Mouse (Mus musculus): Measurements from ENCODE around the gene Mtx1. TPM values are rescaled to one million over a fixed set of nuclear protein-coding genes. Genes with fewer than 3 reads are reported as not detected.
"Not testable (repeated sequence)": the region's sequence is repeated elsewhere in the genome, so short reads cannot be mapped to it uniquely, and the experiment has no call there.

The Mtx1 gene
- polyA plus RNA-seq, 1 experiment from 2014 or later, result 238 TPM

DNA sequence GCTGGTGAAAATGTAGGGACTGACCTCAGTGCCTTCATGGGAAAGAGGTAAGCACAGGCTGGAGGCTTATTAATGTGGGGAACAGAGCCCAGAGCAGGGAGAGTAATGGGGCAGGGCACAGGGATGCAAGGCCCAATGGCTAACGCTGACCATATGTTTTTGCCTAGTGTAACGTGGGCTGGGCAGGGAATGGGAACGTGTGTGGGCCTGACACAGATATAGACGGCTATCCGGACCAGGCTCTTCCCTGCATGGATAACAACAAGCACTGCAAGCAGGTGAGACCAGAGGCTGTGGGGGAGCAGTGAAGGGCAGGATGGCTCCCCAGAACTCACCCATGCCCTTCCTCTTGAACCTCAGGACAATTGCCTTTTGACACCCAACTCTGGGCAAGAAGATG is 5.7 kb downstream of the Mtx1 start:
- WGBS, result 80% methylated on average over 5 of the region's 5 CpGs
- Histone ChIP-seq H3K27ac (replicated peaks) (peak overlapping the region; percentile 50; the same call in 1 of the 2 replicates), H3K4me1 (peaks cover 97% of the 10 kb centered on the region)

DNA sequence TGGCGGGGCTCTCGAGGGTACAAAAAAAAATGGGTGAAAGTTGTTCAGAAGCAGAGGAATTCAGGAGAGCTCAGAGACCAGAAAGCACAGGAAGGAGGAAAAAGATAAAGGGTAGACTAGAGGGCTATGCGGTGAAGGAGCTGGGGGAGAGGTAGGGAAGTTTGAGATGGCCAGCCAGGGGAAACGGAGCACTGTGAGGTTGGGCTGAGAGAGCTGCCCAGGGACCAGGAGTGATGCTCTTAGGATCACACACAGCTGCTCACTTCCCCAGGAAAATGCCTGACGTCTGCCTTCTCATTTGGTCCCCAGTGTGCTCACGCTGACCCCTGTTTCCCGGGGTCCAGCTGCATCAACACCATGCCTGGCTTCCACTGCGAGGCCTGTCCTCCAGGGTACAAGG is 7.3 kb downstream of the Mtx1 start:
- Histone ChIP-seq H3K27me3 (ENCODE audit: low read depth, poor library complexity, severe bottlenecking) (no peaks in the 10 kb centered on the region), H3K27ac (replicated peaks) (peak overlapping the region; percentile 50), H3K4me1 (peaks cover 97% of the 10 kb centered on the region), H3K36me3 (peaks cover 77% of the 10 kb centered on the region), H3K4me3 (no peak overlapping the region), H3K9me3 (replicated peaks) (no peaks in the 10 kb centered on the region)
- DNase-seq (ENCODE audit: low spot score), result peak; percentile 39
- 52% methylated on average over 8 of the region's 8 CpGs for WGBS

More for the DNA sequence above, 5.7 kb downstream of the Mtx1 start:
- H3K36me3 ChIP-seq, result peaks cover 91% of the 10 kb centered on the region
- no peak overlapping the region for H3K4me3 ChIP-seq
- H3K27me3 ChIP-seq (ENCODE audit: low read depth, poor library complexity, severe bottlenecking), result no peaks in the 10 kb centered on the region
- DNase-seq (ENCODE audit: low spot score), result no peak
- H3K9me3 ChIP-seq (replicated peaks), result no peaks in the 10 kb centered on the region

DNA sequence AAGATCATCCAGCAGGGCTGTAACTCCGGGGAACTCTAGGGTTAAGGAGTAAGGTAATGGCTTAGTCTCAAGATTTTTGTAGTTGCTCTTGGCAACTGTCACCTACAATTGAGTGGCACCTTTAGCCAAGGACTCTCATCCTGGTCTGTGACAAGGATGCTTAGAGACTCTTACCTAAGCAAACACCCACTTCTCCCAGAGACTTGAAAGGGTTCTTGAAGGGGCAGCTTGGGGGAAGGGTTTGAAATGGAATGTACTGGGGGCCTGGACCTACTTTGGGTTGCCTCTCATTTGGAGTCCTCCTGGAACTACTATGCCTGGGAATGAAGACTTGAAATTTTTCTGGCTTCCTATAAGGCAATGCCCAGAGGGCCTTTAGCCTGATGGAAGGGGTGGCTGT is 8.6 kb downstream of the Mtx1 start:
- H3K4me1 ChIP-seq, result peaks cover 91% of the 10 kb centered on the region
- H3K36me3 ChIP-seq, result peaks cover 65% of the 10 kb centered on the region
- H3K4me3 ChIP-seq, result peak overlapping the region; percentile 6; the same call in 1 of the 2 replicates
- 89% methylated on average over 1 of the region's 1 CpGs for WGBS
- H3K27ac ChIP-seq (replicated peaks), result peak overlapping the region; percentile 67; the same call in 1 of the 2 replicates
- no peaks in the 10 kb centered on the region for H3K9me3 ChIP-seq (replicated peaks)
- DNase-seq (ENCODE audit: low spot score), result no peak
- H3K27me3 ChIP-seq (ENCODE audit: low read depth, poor library complexity, severe bottlenecking), result no peaks in the 10 kb centered on the region

DNA sequence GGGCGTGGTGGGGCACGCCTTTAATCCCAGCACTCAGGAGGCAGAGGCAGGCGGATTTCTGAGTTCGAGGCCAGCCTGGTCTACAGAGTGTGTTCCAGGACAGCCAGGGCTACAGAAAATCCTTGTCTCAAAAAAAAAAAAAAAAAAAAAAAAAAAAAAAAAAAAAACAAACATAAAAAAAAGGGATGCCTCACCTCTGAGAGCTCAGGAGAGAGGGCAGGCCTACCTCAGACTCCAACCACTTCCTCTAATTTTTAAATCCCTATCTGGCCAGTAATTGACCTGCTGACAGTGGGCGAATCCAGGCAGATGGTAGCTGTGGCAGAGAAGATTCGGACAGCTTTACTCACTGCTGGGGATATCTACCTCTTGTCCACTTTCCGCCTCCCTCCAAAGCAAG is 10.5 kb downstream of the Mtx1 start:
- not testable (repeated sequence) for H3K27me3 ChIP-seq (ENCODE audit: low read depth, poor library complexity, severe bottlenecking); H3K9me3 ChIP-seq (replicated peaks); DNase-seq (ENCODE audit: low spot score)
- peak overlapping the region; percentile 97 for H3K27ac ChIP-seq (replicated peaks)
- peak overlapping the region; percentile 81; the same call in 1 of the 2 replicates for H3K4me3 ChIP-seq
- H3K36me3 ChIP-seq, result peaks cover 50% of the 10 kb centered on the region
- H3K4me1 ChIP-seq, result peaks cover 84% of the 10 kb centered on the region
- 76% methylated on average over 7 of the region's 7 CpGs for WGBS

DNA sequence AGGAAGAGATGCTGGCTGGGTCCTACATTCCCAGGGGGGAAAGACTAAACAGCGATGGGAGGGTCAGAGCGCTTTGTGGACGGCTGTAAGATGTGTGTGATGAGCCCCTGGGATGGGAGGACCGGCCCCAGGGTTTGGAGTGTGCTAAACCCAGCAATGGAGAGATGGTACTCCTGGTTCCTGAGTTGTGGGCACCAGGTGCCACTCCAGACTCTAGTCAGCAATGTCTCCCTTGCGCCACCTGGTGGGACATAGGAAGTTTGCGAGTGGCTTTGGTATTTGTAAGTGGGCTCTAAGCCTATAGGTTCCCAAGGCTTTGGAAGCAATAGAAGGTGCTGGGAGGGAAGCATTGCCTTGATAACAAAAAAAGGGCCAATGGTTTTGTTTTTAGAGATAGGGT is 11.0 kb downstream of the Mtx1 start:
- WGBS, result 0% methylated on average over 6 of the region's 6 CpGs

DNA sequence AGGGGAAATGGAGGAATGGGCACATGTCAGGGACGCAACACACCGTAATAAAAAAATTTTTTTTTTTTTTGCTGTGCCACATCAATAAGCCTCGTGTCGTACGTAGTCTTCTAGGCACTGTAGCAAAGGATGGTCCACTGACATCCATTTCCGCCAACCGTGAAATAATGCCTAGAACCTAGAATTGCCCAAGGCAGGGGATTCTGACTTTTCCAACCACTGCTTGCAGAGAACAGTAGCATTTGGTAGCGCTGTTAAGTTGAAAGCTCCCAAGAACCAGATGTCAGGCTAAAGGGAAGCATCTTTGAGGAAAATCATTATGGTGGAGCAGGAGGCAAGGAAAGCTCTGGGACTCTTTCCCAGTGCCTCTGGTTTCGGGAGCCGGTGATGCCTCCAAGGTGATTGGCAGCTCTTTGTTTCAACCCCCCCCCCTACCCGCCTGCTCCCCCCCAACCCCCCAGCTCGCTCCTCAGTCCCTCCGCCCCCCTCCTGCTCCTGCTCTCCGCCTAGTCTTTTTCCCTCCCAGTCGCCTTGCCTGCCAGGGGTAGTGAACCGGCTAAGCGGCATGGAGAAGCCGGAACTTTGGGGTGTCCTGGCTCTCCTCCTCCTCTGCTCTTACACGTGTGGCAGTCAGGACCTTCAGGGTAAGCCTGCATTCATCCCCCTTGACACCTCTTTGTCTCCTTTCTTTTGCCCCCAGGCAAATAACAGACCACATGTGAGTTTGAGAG is 12.0 kb downstream of the Mtx1 start, which contains the start of gene Thbs3:
Gene Thbs3, plus strand, starts transcription at position 500 of the 731 bp plus-strand sequence.
- Histone ChIP-seq H3K27me3 (ENCODE audit: low read depth, poor library complexity, severe bottlenecking) (no peaks in the 10 kb centered on the region), H3K9me3 (replicated peaks) (no peaks in the 10 kb centered on the region), H3K27ac (replicated peaks) (peak within 1 kb of the TSS; percentile 97), H3K36me3 (peaks cover 52% of the 10 kb centered on the region), H3K4me3 (peak within 1 kb of the TSS; percentile 81), H3K4me1 (peaks cover 71% of the 10 kb centered on the region)
- WGBS, result 1% methylated on average over 19 of the region's 19 CpGs
- peak; percentile 82 for DNase-seq (ENCODE audit: low spot score)

More for the DNA sequence above, 11.0 kb downstream of the Mtx1 start:
- peak overlapping the region; percentile 81 for H3K4me3 ChIP-seq
- H3K36me3 ChIP-seq, result peaks cover 50% of the 10 kb centered on the region
- no peaks in the 10 kb centered on the region for H3K27me3 ChIP-seq (ENCODE audit: low read depth, poor library complexity, severe bottlenecking)
- peaks cover 79% of the 10 kb centered on the region for H3K4me1 ChIP-seq
- H3K27ac ChIP-seq (replicated peaks), result peak overlapping the region; percentile 97
- DNase-seq (ENCODE audit: low spot score), result peak; percentile 88
- H3K9me3 ChIP-seq (replicated peaks), result no peaks in the 10 kb centered on the region

DNA sequence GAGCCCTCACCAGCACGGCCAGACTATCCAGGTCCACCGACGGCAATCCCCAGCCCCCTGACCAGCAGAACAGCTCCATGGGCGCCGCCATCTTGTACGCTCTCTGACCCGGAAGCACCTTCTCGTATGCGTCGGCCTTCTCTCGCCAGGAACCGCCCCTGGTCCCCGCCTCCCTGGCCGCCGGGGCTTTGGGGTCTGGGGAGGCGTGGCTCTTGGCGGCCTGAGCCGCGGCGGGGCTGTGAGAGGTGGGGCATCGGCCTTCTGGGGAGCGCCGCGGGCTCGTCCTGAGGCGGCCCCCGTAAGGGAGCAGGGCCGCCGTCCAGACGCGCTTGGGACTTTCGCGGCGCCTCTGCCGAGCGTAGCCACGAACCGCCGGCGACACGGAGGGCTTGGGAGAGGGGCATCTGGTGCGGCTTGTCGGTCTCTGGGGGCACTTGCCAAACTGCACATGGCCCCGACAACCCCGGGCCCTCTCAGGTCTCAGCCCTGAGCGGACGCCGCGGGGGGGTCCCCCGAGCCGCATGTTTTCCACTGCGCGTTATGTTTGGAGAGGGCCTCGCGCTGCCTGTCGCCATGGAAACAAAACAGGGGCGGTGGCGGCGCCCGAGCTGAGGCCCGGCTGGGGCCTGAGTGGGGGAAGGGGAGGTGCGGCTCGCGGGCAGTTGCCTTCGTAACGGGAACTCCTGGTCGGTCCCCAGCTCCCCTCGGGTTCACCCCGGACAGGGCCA is 12.9 kb downstream of the Mtx1 start:
- Histone ChIP-seq H3K36me3 (peaks cover 52% of the 10 kb centered on the region), H3K9me3 (replicated peaks) (no peaks in the 10 kb centered on the region), H3K27me3 (ENCODE audit: low read depth, poor library complexity, severe bottlenecking) (no peaks in the 10 kb centered on the region), H3K4me3 (peak overlapping the region; percentile 81), H3K4me1 (peaks cover 62% of the 10 kb centered on the region), H3K27ac (replicated peaks) (peak overlapping the region; percentile 97)
- DNase-seq (ENCODE audit: low spot score), result peak; percentile 96
- WGBS, result under 1% methylated on average over 66 of the region's 69 CpGs

DNA sequence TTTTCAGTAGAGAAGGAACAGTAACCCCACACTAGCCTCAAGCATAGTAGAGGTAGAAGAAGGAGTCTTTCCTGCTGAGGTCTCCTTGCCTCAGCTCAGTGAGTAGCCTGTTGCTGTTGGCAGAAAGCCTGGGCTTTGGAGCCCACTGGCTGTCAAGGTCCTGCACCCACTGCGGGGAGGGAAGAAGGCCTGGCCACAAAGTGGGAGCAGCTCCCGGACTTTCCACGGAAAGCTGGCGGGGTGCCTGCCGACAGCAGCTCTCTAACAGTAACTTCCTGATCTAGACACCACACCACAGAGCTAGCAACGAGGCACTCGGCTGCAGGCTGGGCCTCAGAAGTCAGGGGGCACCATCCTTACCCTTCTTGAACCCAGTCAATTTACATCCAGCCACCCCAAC is 16.2 kb downstream of the Mtx1 start:
- H3K27me3 ChIP-seq (ENCODE audit: low read depth, poor library complexity, severe bottlenecking), result no peaks in the 10 kb centered on the region
- no peaks in the 10 kb centered on the region for H3K9me3 ChIP-seq (replicated peaks)
- no peak overlapping the region for H3K4me3 ChIP-seq
- WGBS, result 82% methylated on average over 7 of the region's 7 CpGs
- no peak overlapping the region for H3K27ac ChIP-seq (replicated peaks)
- no peak for DNase-seq (ENCODE audit: low spot score)
- H3K4me1 ChIP-seq, result peaks cover 30% of the 10 kb centered on the region
- H3K36me3 ChIP-seq, result peaks cover 61% of the 10 kb centered on the region

DNA sequence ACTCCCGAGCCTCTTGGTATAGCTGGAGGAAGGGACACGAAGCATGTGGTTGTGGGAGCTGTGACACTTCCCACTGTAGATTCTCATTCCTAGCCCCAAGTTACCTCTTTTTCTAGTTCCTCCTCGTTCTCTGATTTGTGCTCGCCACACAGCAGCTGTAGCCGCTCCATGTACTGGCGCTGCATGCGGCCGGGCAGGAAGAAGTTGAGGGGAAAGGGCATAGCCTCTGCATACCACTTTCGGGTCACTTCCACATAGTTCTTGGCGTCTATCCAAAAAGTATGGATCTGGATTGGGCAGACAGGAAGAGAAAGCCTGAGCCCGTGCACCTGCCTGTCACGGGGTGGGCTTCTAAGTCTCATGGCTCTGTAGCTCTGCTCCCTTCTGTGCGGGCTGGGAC is 16.7 kb downstream of the Mtx1 start:
- DNase-seq (ENCODE audit: low spot score), result no peak
- Histone ChIP-seq H3K4me3 (no peak overlapping the region), H3K27me3 (ENCODE audit: low read depth, poor library complexity, severe bottlenecking) (no peaks in the 10 kb centered on the region), H3K36me3 (peaks cover 66% of the 10 kb centered on the region), H3K9me3 (replicated peaks) (no peaks in the 10 kb centered on the region), H3K4me1 (peaks cover 25% of the 10 kb centered on the region), H3K27ac (replicated peaks) (no peak overlapping the region)
- WGBS, result 92% methylated on average over 13 of the region's 13 CpGs

DNA sequence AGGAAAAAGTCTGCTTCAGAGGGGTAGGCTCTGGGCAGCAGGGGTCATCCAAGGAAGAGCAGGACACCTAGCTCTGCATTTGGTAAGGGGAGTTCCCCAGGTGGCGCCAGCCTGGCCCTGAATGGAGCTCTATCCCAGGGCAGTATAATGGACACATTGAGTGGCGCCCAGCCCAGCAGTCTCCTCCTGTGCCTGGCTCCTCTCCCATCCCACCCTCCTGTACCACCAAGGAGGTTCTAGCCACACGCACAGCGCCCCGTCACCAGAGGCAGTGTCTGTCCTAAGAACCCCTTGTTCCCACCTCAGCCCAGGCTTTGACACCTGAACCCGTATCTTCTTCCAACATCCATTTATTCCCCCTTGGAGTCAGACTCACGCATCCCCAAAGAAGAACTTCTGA is 17.2 kb downstream of the Mtx1 start:
- H3K27ac ChIP-seq (replicated peaks), result no peak overlapping the region
- DNase-seq (ENCODE audit: low spot score), result no peak
- H3K27me3 ChIP-seq (ENCODE audit: low read depth, poor library complexity, severe bottlenecking), result no peaks in the 10 kb centered on the region
- 91% methylated on average over 7 of the region's 7 CpGs for WGBS
- peaks cover 71% of the 10 kb centered on the region for H3K36me3 ChIP-seq
- no peaks in the 10 kb centered on the region for H3K9me3 ChIP-seq (replicated peaks)
- H3K4me1 ChIP-seq, result peaks cover 20% of the 10 kb centered on the region
- no peak overlapping the region for H3K4me3 ChIP-seq

DNA sequence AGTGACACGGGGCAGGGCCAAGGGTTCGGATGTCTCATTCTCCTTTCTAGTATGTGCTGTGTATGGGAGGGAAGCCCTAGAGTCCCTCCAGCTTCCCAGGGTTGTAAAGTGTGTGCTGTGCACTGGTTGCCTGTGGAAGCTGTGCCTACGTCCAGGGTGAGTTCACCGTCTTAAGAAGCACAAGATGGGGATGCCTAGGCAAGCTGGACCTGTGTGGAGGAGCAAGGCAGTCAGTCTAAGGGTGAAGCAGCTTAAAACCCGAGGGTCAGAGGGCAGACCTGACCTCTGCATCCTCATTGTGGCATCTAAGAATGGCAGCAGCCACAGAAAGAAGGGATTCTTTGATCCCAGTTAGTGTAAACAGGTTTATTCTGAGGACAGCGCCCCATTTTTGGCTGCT is 18.2 kb downstream of the Mtx1 start:
- Histone ChIP-seq H3K4me1 (peaks cover 17% of the 10 kb centered on the region), H3K4me3 (no peak overlapping the region), H3K9me3 (replicated peaks) (no peaks in the 10 kb centered on the region), H3K27ac (replicated peaks) (no peak overlapping the region), H3K36me3 (peaks cover 80% of the 10 kb centered on the region), H3K27me3 (ENCODE audit: low read depth, poor library complexity, severe bottlenecking) (no peaks in the 10 kb centered on the region)
- no peak for DNase-seq (ENCODE audit: low spot score)
- 88% methylated on average over 6 of the region's 6 CpGs for WGBS

DNA sequence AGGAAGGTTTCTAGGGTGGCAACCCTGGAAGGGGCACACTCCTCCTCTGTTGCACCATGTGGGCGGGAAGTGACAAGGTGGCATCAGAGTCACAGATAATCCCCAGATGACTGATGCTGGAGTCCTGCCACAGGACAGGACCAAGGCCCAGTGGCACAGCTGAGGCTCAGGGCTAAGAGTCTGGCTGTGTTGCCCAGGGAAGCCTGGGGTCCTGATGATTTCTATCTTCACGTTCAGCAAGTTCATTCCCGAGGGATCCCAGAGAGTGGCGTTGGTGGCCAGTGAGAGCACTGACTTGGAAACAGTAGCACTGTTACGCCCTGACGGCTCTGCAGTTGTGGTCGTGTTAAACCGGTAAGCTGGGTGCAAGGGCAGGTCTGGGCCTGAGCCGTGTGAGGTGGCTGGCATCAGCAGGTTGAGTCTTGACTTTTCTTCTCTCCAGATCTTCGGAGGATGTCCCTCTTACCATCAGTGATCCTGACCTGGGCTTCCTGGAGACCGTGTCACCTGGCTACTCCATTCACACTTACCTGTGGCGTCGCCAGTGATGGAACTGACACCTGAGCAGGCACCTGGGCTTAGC is 18.7 kb downstream of the Mtx1 start:
- H3K9me3 ChIP-seq (replicated peaks), result no peaks in the 10 kb centered on the region
- no peaks in the 10 kb centered on the region for H3K27me3 ChIP-seq (ENCODE audit: low read depth, poor library complexity, severe bottlenecking)
- 92% methylated on average over 13 of the region's 13 CpGs for WGBS
- DNase-seq (ENCODE audit: low spot score), result no peak
- H3K4me3 ChIP-seq, result no peak overlapping the region
- H3K4me1 ChIP-seq, result peaks cover 17% of the 10 kb centered on the region
- H3K36me3 ChIP-seq, result peaks cover 80% of the 10 kb centered on the region
- H3K27ac ChIP-seq (replicated peaks), result no peak overlapping the region

DNA sequence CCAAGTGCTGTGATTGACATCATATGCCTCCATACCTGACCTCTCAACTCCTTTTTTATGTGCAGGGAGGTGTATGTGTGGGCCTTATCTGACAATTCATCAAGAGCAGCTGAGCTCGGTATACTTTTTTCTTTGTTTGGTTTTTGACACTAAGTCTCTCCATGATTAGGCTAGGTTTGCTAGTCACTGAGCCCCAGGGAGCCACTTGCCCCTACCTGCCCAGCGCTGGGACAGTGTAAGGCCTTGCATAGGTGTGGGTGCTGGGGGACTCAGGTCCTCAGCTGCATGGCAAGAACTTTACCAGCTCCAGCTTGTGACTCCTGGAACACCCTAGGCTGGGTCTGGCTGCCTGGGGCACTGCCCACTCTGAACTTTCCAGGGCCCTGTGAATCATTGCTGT is 20.2 kb downstream of the Mtx1 start:
- Histone ChIP-seq H3K27ac (replicated peaks) (no peak overlapping the region), H3K4me3 (no peak overlapping the region), H3K27me3 (ENCODE audit: low read depth, poor library complexity, severe bottlenecking) (no peaks in the 10 kb centered on the region), H3K4me1 (peaks cover 9% of the 10 kb centered on the region), H3K9me3 (replicated peaks) (no peaks in the 10 kb centered on the region), H3K36me3 (peaks cover 79% of the 10 kb centered on the region)
- 88% methylated on average over 2 of the region's 2 CpGs for WGBS
- DNase-seq (ENCODE audit: low spot score), result no peak

All from midbrain, embryonic 10.5 days (tissue).